Mouse (Mus musculus): Measurements from ENCODE around the gene Pi16. TPM values are rescaled to one million over a fixed set of nuclear protein-coding genes. Genes with fewer than 3 reads are reported as not detected.

Pi16 gene
- polyA plus RNA-seq, 1 experiment from 2014 or later: 0.32 TPM

DNA sequence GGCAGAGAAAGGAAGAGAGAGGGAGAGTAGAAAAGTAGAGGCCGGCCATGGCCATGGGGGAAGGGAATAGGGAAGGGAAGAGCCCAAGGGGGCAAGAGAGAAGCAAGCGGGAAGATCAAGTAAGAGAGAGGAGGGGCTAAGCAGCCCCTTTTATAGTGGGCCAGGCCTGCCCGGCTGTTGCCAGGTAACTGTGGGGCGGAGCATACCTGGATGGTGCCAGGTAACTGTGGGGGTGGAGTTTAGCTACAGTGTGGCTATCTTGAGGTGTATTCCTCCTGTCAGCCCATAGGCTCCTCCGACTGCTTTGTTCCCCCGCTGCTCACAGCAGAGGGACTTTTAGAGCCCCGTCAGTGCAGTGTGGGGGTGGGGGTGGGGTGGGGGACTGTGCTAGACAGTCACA, 51.2 kb downstream of the Pi16 start:
- Histone ChIP-seq H3K9me3 (ENCODE audit: control insufficient read depth, low read length) (no peaks in the 10 kb centered on the region), H3K4me3 (ENCODE audit: low read length) (no peak overlapping the region), H3K27ac (ENCODE audit: low read depth, low read length) (no peak overlapping the region), H3K36me3 (ENCODE audit: control insufficient read depth, insufficient read depth, low read length) (no peaks in the 10 kb centered on the region), H3K4me2 (replicated peaks; ENCODE audit: low read depth, low read length) (peak overlapping the region; percentile 32), H3K9ac (ENCODE audit: low read depth, low read length) (no peak overlapping the region), H3K4me1 (ENCODE audit: control insufficient read depth, insufficient read depth, low read length) (0 out of 2 replicates have a peak, but pooled peaks cover 4% of the 10 kb centered on the region), H3K27me3 (ENCODE audit: control insufficient read depth, insufficient read depth, low read length) (no peaks in the 10 kb centered on the region)
- no peak for ATAC-seq (ENCODE audit: low FRiP score, low TSS enrichment)
- 7% methylated on average over 7 of the region's 7 CpGs for WGBS

DNA sequence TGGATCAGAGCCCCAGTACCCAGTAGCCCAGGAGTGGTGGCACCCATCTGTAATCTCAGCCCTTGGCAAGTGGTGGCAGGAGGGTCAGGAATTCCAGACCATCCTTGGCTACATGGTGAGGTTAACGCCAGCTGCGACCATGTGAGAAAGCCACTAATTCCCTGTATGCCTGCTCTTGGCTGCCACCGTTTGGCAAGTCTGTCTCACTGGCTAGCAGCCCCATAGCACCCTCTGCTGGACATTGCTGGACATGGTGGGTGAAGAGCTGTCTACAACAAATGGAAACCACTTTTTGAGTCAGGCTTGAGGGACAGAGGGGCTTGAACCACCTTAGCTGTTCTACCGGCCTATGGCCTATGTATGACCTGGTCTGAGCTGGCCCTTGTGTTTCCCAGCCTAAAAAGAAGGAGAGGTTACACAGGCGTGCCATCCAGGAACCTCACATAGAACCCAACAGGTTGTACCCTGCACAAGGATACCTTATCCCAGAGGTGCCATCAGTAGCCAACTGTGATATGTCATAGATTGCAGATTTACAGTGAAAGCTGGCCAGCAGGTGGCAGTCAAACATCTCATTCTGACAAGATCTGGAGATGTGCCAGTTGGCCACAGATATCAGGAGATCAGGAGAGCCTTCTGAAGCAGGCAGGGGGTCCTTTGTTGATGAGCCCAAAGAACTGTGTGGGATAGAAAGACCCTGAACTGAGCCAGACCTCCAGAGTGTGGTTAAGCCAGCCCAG, 53.7 kb downstream of the Pi16 start:
- Histone ChIP-seq H3K36me3 (ENCODE audit: control insufficient read depth, insufficient read depth, low read length) (no peaks in the 10 kb centered on the region), H3K4me3 (ENCODE audit: low read length) (no peak overlapping the region), H3K27ac (ENCODE audit: low read depth, low read length) (no peak overlapping the region), H3K9me3 (ENCODE audit: control insufficient read depth, low read length) (no peaks in the 10 kb centered on the region), H3K27me3 (ENCODE audit: control insufficient read depth, insufficient read depth, low read length) (no peaks in the 10 kb centered on the region), H3K4me2 (replicated peaks; ENCODE audit: low read depth, low read length) (no peak overlapping the region), H3K9ac (ENCODE audit: low read depth, low read length) (no peak overlapping the region), H3K4me1 (ENCODE audit: control insufficient read depth, insufficient read depth, low read length) (0 out of 2 replicates have a peak, but pooled peaks cover 4% of the 10 kb centered on the region)
- 5% methylated on average over 5 of the region's 5 CpGs for WGBS
- ATAC-seq (ENCODE audit: low FRiP score, low TSS enrichment): peak; percentile 58

DNA sequence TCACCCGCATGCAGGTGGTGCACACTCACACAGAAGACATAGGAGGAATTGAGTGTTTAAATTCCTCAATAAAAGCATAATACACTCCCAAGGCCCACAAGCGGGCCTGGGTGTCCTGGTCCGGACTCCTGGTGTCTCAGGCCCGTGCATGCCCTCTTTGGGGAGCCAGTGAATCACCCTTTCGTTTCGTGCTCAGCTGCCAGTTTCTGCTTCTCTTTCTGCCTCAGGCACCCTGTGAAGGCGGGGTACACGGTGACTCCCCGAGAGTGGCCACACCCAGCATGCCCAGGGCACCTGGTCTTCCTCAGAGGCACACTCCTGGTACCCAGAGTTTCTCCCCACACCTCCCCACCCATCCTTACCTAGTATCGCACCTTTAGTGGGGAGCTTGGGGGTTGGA, 58.4 kb downstream of the Pi16 start:
- no peak overlapping the region for H3K9ac ChIP-seq (ENCODE audit: low read depth, low read length)
- H3K4me3 ChIP-seq (ENCODE audit: low read length): no peak overlapping the region
- WGBS: 84% methylated on average over 10 of the region's 10 CpGs
- H3K4me1 ChIP-seq (ENCODE audit: control insufficient read depth, insufficient read depth, low read length): no peaks in the 10 kb centered on the region
- H3K9me3 ChIP-seq (ENCODE audit: control insufficient read depth, low read length): no peaks in the 10 kb centered on the region
- no peak for ATAC-seq (ENCODE audit: low FRiP score, low TSS enrichment)
- no peaks in the 10 kb centered on the region for H3K36me3 ChIP-seq (ENCODE audit: control insufficient read depth, insufficient read depth, low read length)
- H3K27ac ChIP-seq (ENCODE audit: low read depth, low read length): no peak overlapping the region
- H3K4me2 ChIP-seq (replicated peaks; ENCODE audit: low read depth, low read length): no peak overlapping the region
- no peaks in the 10 kb centered on the region for H3K27me3 ChIP-seq (ENCODE audit: control insufficient read depth, insufficient read depth, low read length)

GRCm38 (mm10) chr17:29378056-29378455, 60.6 kb downstream of the Pi16 start:
- Histone ChIP-seq H3K27ac (ENCODE audit: low read depth, low read length) (no peak overlapping the region), H3K27me3 (ENCODE audit: control insufficient read depth, insufficient read depth, low read length) (no peaks in the 10 kb centered on the region), H3K4me1 (ENCODE audit: control insufficient read depth, insufficient read depth, low read length) (no peaks in the 10 kb centered on the region), H3K36me3 (ENCODE audit: control insufficient read depth, insufficient read depth, low read length) (no peaks in the 10 kb centered on the region), H3K4me2 (replicated peaks; ENCODE audit: low read depth, low read length) (no peak overlapping the region), H3K4me3 (ENCODE audit: low read length) (no peak overlapping the region), H3K9ac (ENCODE audit: low read depth, low read length) (no peak overlapping the region), H3K9me3 (ENCODE audit: control insufficient read depth, low read length) (no peaks in the 10 kb centered on the region)
- 65% methylated on average over 8 of the region's 8 CpGs for WGBS
- ATAC-seq (ENCODE audit: low FRiP score, low TSS enrichment): no peak

Other genes with a start within 250 kb of the Pi16 start
- 37.4 and 45.6 TPM in 2 replicates for gene Cdkn1a, start 226.7 kb upstream of the Pi16 start, polyA plus RNA-seq (2014; fragmentation: Nextera tagmentation; extraction: Ambion mirVana)
- 0.39 TPM in 1 of 2 replicates, not detected in the other for gene Rab44, start 203.5 kb upstream of the Pi16 start, polyA plus RNA-seq (2014; fragmentation: Nextera tagmentation; extraction: Ambion mirVana)
- gene Cpne5, start 79.5 kb upstream of the Pi16 start, polyA plus RNA-seq (2014; fragmentation: Nextera tagmentation; extraction: Ambion mirVana): 11.3 and 12.3 TPM in 2 replicates
- gene Ppil1, start 53.5 kb upstream of the Pi16 start, polyA plus RNA-seq (2014; fragmentation: Nextera tagmentation; extraction: Ambion mirVana): 161 and 169 TPM in 2 replicates
- gene BC004004, start 48.9 kb upstream of the Pi16 start, polyA plus RNA-seq (2014; fragmentation: Nextera tagmentation; extraction: Ambion mirVana): 59.8 and 63.3 TPM in 2 replicates
- gene Mtch1, start 30.3 kb downstream of the Pi16 start, polyA plus RNA-seq (2014; fragmentation: Nextera tagmentation; extraction: Ambion mirVana): 297 and 364 TPM in 2 replicates
- gene Fgd2, start 43.2 kb downstream of the Pi16 start, polyA plus RNA-seq (2014; fragmentation: Nextera tagmentation; extraction: Ambion mirVana): 9.5 and 9.6 TPM in 2 replicates
- gene Pim1, start 173.1 kb downstream of the Pi16 start, polyA plus RNA-seq (2014; fragmentation: Nextera tagmentation; extraction: Ambion mirVana): 12.6 and 15.6 TPM in 2 replicates
- gene Gm17657, start 232.0 kb downstream of the Pi16 start, polyA plus RNA-seq (2014; fragmentation: Nextera tagmentation; extraction: Ambion mirVana): not detected in 2 replicates
- 11.5 and 18.5 TPM in 2 replicates for gene Tbc1d22b, start 232.1 kb downstream of the Pi16 start, polyA plus RNA-seq (2014; fragmentation: Nextera tagmentation; extraction: Ambion mirVana)
- gene Tmem217, start 234.7 kb downstream of the Pi16 start, polyA plus RNA-seq (2014; fragmentation: Nextera tagmentation; extraction: Ambion mirVana): 0.42 and 0.76 TPM in 2 replicates

All from kidney, embryonic 14.5 days (tissue).